Mouse (Mus musculus): ENCODE results near the gene Hcar1.

The Hcar1 gene

GRCm38 (mm10) chr5:123862374-123863350 lies 17.2 kb downstream of the Hcar1 start:
- no peak for DNase-seq

GRCm38 (mm10) chr5:123858798-123859197 lies 21.0 kb downstream of the Hcar1 start:
- DNase-seq: no peak

- no peak for DNase-seq
These were observed 25.3 kb downstream of the Hcar1 start for GRCm38 (mm10) chr5:123854511-123854910.

GRCm38 (mm10) chr5:123853877-123854504 lies 25.8 kb downstream of the Hcar1 start:
- DNase-seq: no peak

- peak; percentile 23 for DNase-seq
These were observed 28.4 kb downstream of the Hcar1 start for GRCm38 (mm10) chr5:123851398-123851797.

- DNase-seq: no peak
These were observed 35.5 kb downstream of the Hcar1 start for GRCm38 (mm10) chr5:123844316-123844715.

- DNase-seq: no peak
These were observed 36.0 kb downstream of the Hcar1 start for GRCm38 (mm10) chr5:123843816-123844215.

GRCm38 (mm10) chr5:123842935-123843282 lies 36.9 kb downstream of the Hcar1 start:
- no peak for DNase-seq

GRCm38 (mm10) chr5:123842221-123842934 lies 37.4 kb downstream of the Hcar1 start:
- no peak for DNase-seq

- no peak for DNase-seq
These were observed 42.4 kb downstream of the Hcar1 start for GRCm38 (mm10) chr5:123837371-123837770.

- no peak for DNase-seq
These were observed 45.0 kb downstream of the Hcar1 start for GRCm38 (mm10) chr5:123834836-123835235.

- DNase-seq: no peak
These were observed 47.5 kb downstream of the Hcar1 start for GRCm38 (mm10) chr5:123832309-123832708.

GRCm38 (mm10) chr5:123827659-123828091 lies 52.1 kb downstream of the Hcar1 start:
- DNase-seq: peak; percentile 41

All from embryo, embryonic 11 days (tissue).